Mouse (Mus musculus) frontal cortex, postnatal 25 days (tissue): ENCODE measurements around the gene Macf1.

Source experiments
- DNase-seq, 2 experiments: peaks; one replicate each; pipeline ENCODE4 v3.0.0; 2022; ENCODE audit warnings: low spot score in 2 of 2

Macf1 gene

GRCm38 (mm10) chr4:123308292-123308691, 375.9 kb downstream of the Macf1 start:
- DNase-seq, result no peak

- no peak for DNase-seq
Observed at GRCm38 (mm10) chr4:123306999-123307398, 377.2 kb downstream of the Macf1 start.

GRCm38 (mm10) chr4:123305789-123306188, 378.4 kb downstream of the Macf1 start:
- peak in 1 of 2 experiments; percentile 21 for DNase-seq
